ENCODE assay signal across 8 mouse cellular contexts in genomic region chr13:35969829-35970228, GRCm38 (mm10). TPM values are rescaled to one million over a fixed set of nuclear protein-coding genes. Genes with fewer than 3 reads are reported as not detected.
DNase-seq lines count a peak whose midpoint lies in the region; ATAC-seq and TF ChIP-seq lines count a peak whose summit lies in the region.
"Had no signal": no experiment of that assay in that cellular context is flagged by ENCODE, and none has a peak within 500 bp of the region (broad histone marks: within the 10 kb centered on the region; RNA-seq: fewer than 3 reads in every experiment).

No protein-coding gene starts in this region.

- no peak for TF ChIP-seq CTCF in stomach, postnatal 0 days (IDR thresholded peaks at IDR 0.05; ENCODE audit: low read depth)

- peaks cover 26% of the 10 kb centered on the region for H3K27me3 ChIP-seq in lung, embryonic 15.5 days
- H3K27me3 ChIP-seq in forebrain, embryonic 16.5 days (replicated peaks; ENCODE audit: control insufficient read depth, insufficient read depth, low read length): peaks cover 6% of the 10 kb centered on the region; the same call in 1 of the 2 replicates
- peaks cover 48% of the 10 kb centered on the region for H3K27me3 ChIP-seq in liver, embryonic 13.5 days
- H3K27me3 ChIP-seq in stomach, postnatal 0 days (ENCODE audit: control insufficient read depth, insufficient read depth, low read length): no peaks in the 10 kb centered on the region

- H3K4me1 ChIP-seq in lung, embryonic 15.5 days: peaks cover 12% of the 10 kb centered on the region
- peaks cover 17% of the 10 kb centered on the region for H3K4me1 ChIP-seq in forebrain, embryonic 16.5 days (replicated peaks; ENCODE audit: control insufficient read depth, insufficient read depth, low read length)
- peaks cover 13% of the 10 kb centered on the region; the same call in 1 of the 2 replicates for H3K4me1 ChIP-seq in liver, embryonic 13.5 days (replicated peaks)
- peaks cover 5% of the 10 kb centered on the region; the same call in 1 of the 2 replicates for H3K4me1 ChIP-seq in stomach, postnatal 0 days (replicated peaks; ENCODE audit: control insufficient read depth, insufficient read depth)

- H3K9ac ChIP-seq in lung, embryonic 15.5 days: no peak overlapping the region
- H3K9ac ChIP-seq in forebrain, embryonic 16.5 days (replicated peaks; ENCODE audit: low read depth, low read length): no peak overlapping the region
- H3K9ac ChIP-seq in liver, embryonic 13.5 days: no peak overlapping the region
- no peak overlapping the region for H3K9ac ChIP-seq in stomach, postnatal 0 days (ENCODE audit: low read length)

- TF ChIP-seq EP300 in stomach, postnatal 0 days (optimal IDR thresholded peaks at IDR 0.05): no peak

- H3K4me3 ChIP-seq in lung, embryonic 15.5 days: peak overlapping the region; percentile 60
- H3K4me3 ChIP-seq in forebrain, embryonic 16.5 days (replicated peaks; ENCODE audit: low read length): peak overlapping the region; percentile 68
- H3K4me3 ChIP-seq in liver, embryonic 13.5 days (replicated peaks): peak overlapping the region; percentile 58
- peak overlapping the region; percentile 58; the same call in 1 of the 2 replicates for H3K4me3 ChIP-seq in stomach, postnatal 0 days (ENCODE audit: low read depth, low read length)

- no peaks in the 10 kb centered on the region for H3K9me3 ChIP-seq in lung, embryonic 15.5 days
- H3K9me3 ChIP-seq in forebrain, embryonic 16.5 days (ENCODE audit: control insufficient read depth, low read length): no peaks in the 10 kb centered on the region
- H3K9me3 ChIP-seq in liver, embryonic 13.5 days (replicated peaks): no peaks in the 10 kb centered on the region
- no peaks in the 10 kb centered on the region for H3K9me3 ChIP-seq in stomach, postnatal 0 days (ENCODE audit: control insufficient read depth, low read length)

- no peaks in the 10 kb centered on the region for H3K36me3 ChIP-seq in lung, embryonic 15.5 days
- no peaks in the 10 kb centered on the region for H3K36me3 ChIP-seq in forebrain, embryonic 16.5 days (ENCODE audit: control insufficient read depth, insufficient read depth)
- no peaks in the 10 kb centered on the region for H3K36me3 ChIP-seq in liver, embryonic 13.5 days
- no peaks in the 10 kb centered on the region for H3K36me3 ChIP-seq in stomach, postnatal 0 days (ENCODE audit: control insufficient read depth, insufficient read depth, low read length)

- DNase-seq in lung, postnatal 36 days: no peak
- no peak for DNase-seq in liver, embryonic 13.5 days
- DNase-seq in stomach, postnatal 0 days (ENCODE audit: low spot score): no peak
- no peak for DNase-seq in cerebellum, postnatal 25 days
- DNase-seq in right cerebral cortex, postnatal 25 days: no peak
- DNase-seq: cerebellum, adult 11 months had no signal

- H3K4me2 ChIP-seq in lung, embryonic 15.5 days: peak overlapping the region; percentile 100
- peak overlapping the region; percentile 100 for H3K4me2 ChIP-seq in forebrain, embryonic 16.5 days (ENCODE audit: low read length)
- peak overlapping the region; percentile 76 for H3K4me2 ChIP-seq in liver, embryonic 13.5 days
- peak overlapping the region; percentile 100 for H3K4me2 ChIP-seq in stomach, postnatal 0 days (replicated peaks; ENCODE audit: low read depth)

- 33% methylated on average over 9 of the region's 9 CpGs for WGBS in lung, embryonic 15.5 days
- 24% methylated on average over 9 of the region's 9 CpGs for WGBS in forebrain, embryonic 16.5 days
- WGBS in liver, embryonic 13.5 days (ENCODE audit: insufficient replicate concordance): 28% methylated on average over 9 of the region's 9 CpGs
- WGBS in stomach, postnatal 0 days: 45% methylated on average over 9 of the region's 9 CpGs

- ATAC-seq in lung, embryonic 15.5 days (ENCODE audit: borderline replicate concordance, extremely low read depth, low FRiP score, low TSS enrichment): no peak
- ATAC-seq in forebrain, embryonic 16.5 days: no peak
- ATAC-seq in liver, embryonic 13.5 days (ENCODE audit: low read depth): no peak
- ATAC-seq in stomach, postnatal 0 days (ENCODE audit: low FRiP score, low TSS enrichment): no peak

- no peak overlapping the region for H3K27ac ChIP-seq in lung, embryonic 15.5 days
- H3K27ac ChIP-seq in forebrain, embryonic 16.5 days (ENCODE audit: low read length): no peak overlapping the region
- no peak overlapping the region for H3K27ac ChIP-seq in liver, embryonic 13.5 days
- H3K27ac ChIP-seq in stomach, postnatal 0 days (replicated peaks): no peak overlapping the region

RNA-seq across cellular contexts. Expression of gene Ppp1r3g, which starts 11.2 kb away (rescaled TPM):
- 0.69 and 1.4 TPM in 2 replicates for polyA plus RNA-seq in lung, embryonic 15.5 days (2015; fragmentation: Nextera tagmentation; extraction: Ambion mirVana)
- 1.1 and 1.4 TPM in 2 replicates for polyA plus RNA-seq in forebrain, embryonic 16.5 days (2015; fragmentation: Nextera tagmentation; extraction: Ambion mirVana)
- 0.36 and 0.37 TPM in 2 replicates for polyA plus RNA-seq in liver, embryonic 13.5 days (2015; fragmentation: Nextera tagmentation; extraction: Ambion mirVana)
- 0.05 and 0.21 TPM in 2 replicates for polyA plus RNA-seq in stomach, postnatal 0 days (2015; fragmentation: Nextera tagmentation; extraction: Ambion mirVana)
